Mouse (Mus musculus): ENCODE results near the gene Hif1an. TPM values are rescaled to one million over a fixed set of nuclear protein-coding genes. Genes with fewer than 3 reads are reported as not detected.
A peak's percentile ranks its signal among the peaks of the same experiment; 100 is the strongest.

Hif1an gene
- polyA plus RNA-seq (2015; fragmentation: Nextera tagmentation; extraction: Ambion mirVana), result 10.1 and 10.5 TPM in 2 replicates

GRCm38 (mm10) chr19:44562652-44563206, at the start of gene Hif1an:
TSS of gene Hif1an (plus strand) at chr19:44562850.
- ATAC-seq (ENCODE audit: low FRiP score, low TSS enrichment) (peak; percentile 98), DNase-seq (ENCODE audit: low spot score) (peak; percentile 93)
- WGBS, result under 1% methylated on average over 32 of the region's 33 CpGs
- H3K4me3 ChIP-seq (ENCODE audit: low read depth, low read length), result peak within 1 kb of the TSS; percentile 76
- peaks cover 14% of the 10 kb centered on the region for H3K36me3 ChIP-seq (ENCODE audit: control insufficient read depth, insufficient read depth, low read length)
- H3K4me2 ChIP-seq (replicated peaks; ENCODE audit: low read depth), result peak within 1 kb of the TSS; percentile 55
- peak within 1 kb of the TSS; percentile 76 for H3K9ac ChIP-seq (ENCODE audit: low read length)
- H3K9me3 ChIP-seq (ENCODE audit: control insufficient read depth, low read length), result no peaks in the 10 kb centered on the region
- no peaks in the 10 kb centered on the region for H3K27me3 ChIP-seq (ENCODE audit: control insufficient read depth, insufficient read depth, low read length)
- H3K27ac ChIP-seq (replicated peaks), result peak within 1 kb of the TSS; percentile 79
- peaks cover 5% of the 10 kb centered on the region; the same call in 1 of the 2 replicates for H3K4me1 ChIP-seq (replicated peaks; ENCODE audit: control insufficient read depth, insufficient read depth)
- peak; percentile 97 for TF ChIP-seq CTCF (IDR thresholded peaks at IDR 0.05; ENCODE audit: low read depth)
- peak; percentile 80 for TF ChIP-seq EP300 (optimal IDR thresholded peaks at IDR 0.05)

GRCm38 (mm10) chr19:44513054-44513833, 49.4 kb upstream of the Hif1an start:
- 42% methylated on average over 11 of the region's 11 CpGs for WGBS
- Histone ChIP-seq H3K9me3 (ENCODE audit: control insufficient read depth, low read length) (no peaks in the 10 kb centered on the region), H3K4me3 (ENCODE audit: low read depth, low read length) (no peak overlapping the region), H3K27ac (replicated peaks) (no peak overlapping the region), H3K4me1 (replicated peaks; ENCODE audit: control insufficient read depth, insufficient read depth) (no peaks in the 10 kb centered on the region; the same call in 1 of the 2 replicates), H3K36me3 (ENCODE audit: control insufficient read depth, insufficient read depth, low read length) (no peaks in the 10 kb centered on the region), H3K27me3 (ENCODE audit: control insufficient read depth, insufficient read depth, low read length) (peaks cover 11% of the 10 kb centered on the region; the same call in 1 of the 2 replicates), H3K9ac (ENCODE audit: low read length) (no peak overlapping the region), H3K4me2 (replicated peaks; ENCODE audit: low read depth) (no peak overlapping the region)
- no peak for DNase-seq (ENCODE audit: low spot score)
- no peak for ATAC-seq (ENCODE audit: low FRiP score, low TSS enrichment)
- no peak for TF ChIP-seq CTCF (IDR thresholded peaks at IDR 0.05; ENCODE audit: low read depth)
- TF ChIP-seq EP300 (optimal IDR thresholded peaks at IDR 0.05), result no peak

- no peak for ATAC-seq (ENCODE audit: low FRiP score, low TSS enrichment)
- Histone ChIP-seq H3K9me3 (ENCODE audit: control insufficient read depth, low read length) (no peaks in the 10 kb centered on the region), H3K4me3 (ENCODE audit: low read depth, low read length) (no peak overlapping the region), H3K4me1 (replicated peaks; ENCODE audit: control insufficient read depth, insufficient read depth) (no peaks in the 10 kb centered on the region; the same call in 1 of the 2 replicates), H3K27me3 (ENCODE audit: control insufficient read depth, insufficient read depth, low read length) (peaks cover 11% of the 10 kb centered on the region; the same call in 1 of the 2 replicates), H3K9ac (ENCODE audit: low read length) (no peak overlapping the region), H3K36me3 (ENCODE audit: control insufficient read depth, insufficient read depth, low read length) (no peaks in the 10 kb centered on the region), H3K4me2 (replicated peaks; ENCODE audit: low read depth) (no peak overlapping the region), H3K27ac (replicated peaks) (no peak overlapping the region)
- 36% methylated on average over 7 of the region's 7 CpGs for WGBS
- no peak for DNase-seq (ENCODE audit: low spot score)
- TF ChIP-seq EP300 (optimal IDR thresholded peaks at IDR 0.05) (no peak), CTCF (IDR thresholded peaks at IDR 0.05; ENCODE audit: low read depth) (no peak)
Observed at GRCm38 (mm10) chr19:44513921-44514482, 48.6 kb upstream of the Hif1an start.

- ATAC-seq (ENCODE audit: low FRiP score, low TSS enrichment) (no peak), DNase-seq (ENCODE audit: low spot score) (no peak)
- no peaks in the 10 kb centered on the region for H3K9me3 ChIP-seq (ENCODE audit: control insufficient read depth, low read length)
- WGBS, result 21% methylated on average over 14 of the region's 14 CpGs
- H3K4me3 ChIP-seq (ENCODE audit: low read depth, low read length), result no peak overlapping the region
- TF ChIP-seq EP300 (optimal IDR thresholded peaks at IDR 0.05), result no peak
- H3K27me3 ChIP-seq (ENCODE audit: control insufficient read depth, insufficient read depth, low read length), result peaks cover 9% of the 10 kb centered on the region; the same call in 1 of the 2 replicates
- H3K4me2 ChIP-seq (replicated peaks; ENCODE audit: low read depth), result no peak overlapping the region
- no peak overlapping the region for H3K27ac ChIP-seq (replicated peaks)
- H3K36me3 ChIP-seq (ENCODE audit: control insufficient read depth, insufficient read depth, low read length), result no peaks in the 10 kb centered on the region
- H3K9ac ChIP-seq (ENCODE audit: low read length), result no peak overlapping the region
- no peaks in the 10 kb centered on the region; the same call in 1 of the 2 replicates for H3K4me1 ChIP-seq (replicated peaks; ENCODE audit: control insufficient read depth, insufficient read depth)
Observed at GRCm38 (mm10) chr19:44514521-44515451, 47.9 kb upstream of the Hif1an start.

- Histone ChIP-seq H3K36me3 (ENCODE audit: control insufficient read depth, insufficient read depth, low read length) (no peaks in the 10 kb centered on the region), H3K4me1 (replicated peaks; ENCODE audit: control insufficient read depth, insufficient read depth) (no peaks in the 10 kb centered on the region; the same call in 1 of the 2 replicates), H3K4me2 (replicated peaks; ENCODE audit: low read depth) (no peak overlapping the region), H3K27me3 (ENCODE audit: control insufficient read depth, insufficient read depth, low read length) (peaks cover 9% of the 10 kb centered on the region; the same call in 1 of the 2 replicates), H3K4me3 (ENCODE audit: low read depth, low read length) (no peak overlapping the region), H3K9ac (ENCODE audit: low read length) (no peak overlapping the region), H3K9me3 (ENCODE audit: control insufficient read depth, low read length) (no peaks in the 10 kb centered on the region), H3K27ac (replicated peaks) (no peak overlapping the region)
- ATAC-seq (ENCODE audit: low FRiP score, low TSS enrichment) (no peak), DNase-seq (ENCODE audit: low spot score) (no peak)
- TF ChIP-seq EP300 (optimal IDR thresholded peaks at IDR 0.05) (no peak), CTCF (IDR thresholded peaks at IDR 0.05; ENCODE audit: low read depth) (no peak)
- 56% methylated on average over 6 of the region's 6 CpGs for WGBS
Observed at GRCm38 (mm10) chr19:44515769-44516168, 46.9 kb upstream of the Hif1an start.
